Mouse (Mus musculus) urinary bladder, adult 18-20 months (tissue): Measurements from ENCODE around the gene Znhit1.

Experiments used
- DNase-seq, 2 experiments: peaks; one replicate each; pipeline ENCODE4 v3.0.0; 2022; ENCODE audit warnings: low spot score in 2 of 2, mixed read lengths in 2 of 2

Gene Znhit1

GRCm38 (mm10) chr5:136987934-136988271, at the start of gene Znhit1:
Gene Znhit1 (minus strand): TSS chr5:136988021.
- no peak for DNase-seq

GRCm38 (mm10) chr5:137036211-137036610, 48.4 kb upstream of the Znhit1 start:
- no peak for DNase-seq

GRCm38 (mm10) chr5:137032641-137033074, 44.8 kb upstream of the Znhit1 start:
- peak; percentile 84 to 87 for DNase-seq

- no peak for DNase-seq
Observed at GRCm38 (mm10) chr5:137032033-137032421, 44.2 kb upstream of the Znhit1 start.

GRCm38 (mm10) chr5:137031076-137032032, 43.5 kb upstream of the Znhit1 start:
- DNase-seq, result no peak

GRCm38 (mm10) chr5:137030416-137030810, 42.6 kb upstream of the Znhit1 start:
- DNase-seq, result no peak

GRCm38 (mm10) chr5:137029643-137030415, 42.0 kb upstream of the Znhit1 start:
- peak; percentile 85 to 94 for DNase-seq

- DNase-seq, result no peak
Observed at GRCm38 (mm10) chr5:137029273-137029585, 41.4 kb upstream of the Znhit1 start.

GRCm38 (mm10) chr5:137028561-137029272, 40.9 kb upstream of the Znhit1 start:
- DNase-seq, result no peak

GRCm38 (mm10) chr5:137026092-137026491, 38.3 kb upstream of the Znhit1 start, which contains the start of gene Vgf:
Gene Vgf (plus strand): TSS chr5:137026392.
- no peak for DNase-seq

GRCm38 (mm10) chr5:137025132-137025531, 37.3 kb upstream of the Znhit1 start:
- DNase-seq, result peak in 1 of 2 experiments; percentile 75

- no peak for DNase-seq
Observed at GRCm38 (mm10) chr5:137024318-137024717, 36.5 kb upstream of the Znhit1 start.

GRCm38 (mm10) chr5:137015913-137016312, 28.1 kb upstream of the Znhit1 start:
- no peak for DNase-seq

GRCm38 (mm10) chr5:137012401-137012950, 24.7 kb upstream of the Znhit1 start:
- DNase-seq, result no peak

- no peak for DNase-seq
Observed at GRCm38 (mm10) chr5:137009988-137010387, 22.2 kb upstream of the Znhit1 start.

- DNase-seq, result no peak
Observed at GRCm38 (mm10) chr5:137007276-137007675, 19.5 kb upstream of the Znhit1 start.

GRCm38 (mm10) chr5:137000612-137001011, 12.8 kb upstream of the Znhit1 start:
- DNase-seq, result no peak

GRCm38 (mm10) chr5:136999449-136999848, 11.6 kb upstream of the Znhit1 start:
- no peak for DNase-seq

- DNase-seq, result no peak
Observed at GRCm38 (mm10) chr5:136989801-136990200, 2.0 kb upstream of the Znhit1 start.

GRCm38 (mm10) chr5:136988420-136988819, 599 bp upstream of the Znhit1 start:
- DNase-seq, result no peak

- peak; percentile 76 to 86 for DNase-seq
Observed at GRCm38 (mm10) chr5:136987138-136987933, 485 bp downstream of the Znhit1 start.
